Mouse (Mus musculus): ENCODE results near the gene Aasdh. TPM values are rescaled to one million over a fixed set of nuclear protein-coding genes. Genes with fewer than 3 reads are reported as not detected.
"Not testable (repeated sequence)": the region's sequence is repeated elsewhere in the genome, so short reads cannot be mapped to it uniquely, and the experiment has no call there.

Aasdh gene
- polyA plus RNA-seq, 1 experiment from 2014 or later = 18.2 TPM

- H3K9ac ChIP-seq (ENCODE audit: low read length) = no peak overlapping the region
- no peak overlapping the region for H3K27ac ChIP-seq (ENCODE audit: low read depth, low read length)
- H3K36me3 ChIP-seq (ENCODE audit: control insufficient read depth, insufficient read depth, low read length) = peaks cover 40% of the 10 kb centered on the region
- ATAC-seq (no peak), DNase-seq (ENCODE audit: low spot score) (no peak)
- no peaks in the 10 kb centered on the region for H3K27me3 ChIP-seq (replicated peaks; ENCODE audit: control insufficient read depth, insufficient read depth, low read length)
- H3K4me3 ChIP-seq (ENCODE audit: low read depth, low read length) = no peak overlapping the region
- peaks cover 3% of the 10 kb centered on the region; the same call in 1 of the 2 replicates for H3K9me3 ChIP-seq (replicated peaks; ENCODE audit: control insufficient read depth, low read length)
- H3K4me2 ChIP-seq (ENCODE audit: low read length) = no peak overlapping the region
- 73% methylated on average over 1 of the region's 1 CpGs for WGBS
- H3K4me1 ChIP-seq (ENCODE audit: control insufficient read depth, insufficient read depth, low read length) = no peaks in the 10 kb centered on the region
These were observed 19.0 kb upstream of the Aasdh start for GRCm38 (mm10) chr5:76924296-76924695.

- H3K4me2 ChIP-seq (ENCODE audit: low read length) = no peak overlapping the region
- H3K27me3 ChIP-seq (replicated peaks; ENCODE audit: control insufficient read depth, insufficient read depth, low read length) = no peaks in the 10 kb centered on the region
- WGBS = 85% methylated on average over 13 of the region's 13 CpGs
- H3K27ac ChIP-seq (ENCODE audit: low read depth, low read length) = no peak overlapping the region
- ATAC-seq = no peak
- DNase-seq (ENCODE audit: low spot score) = peak; percentile 41
- no peak overlapping the region for H3K9ac ChIP-seq (ENCODE audit: low read length)
- H3K4me1 ChIP-seq (ENCODE audit: control insufficient read depth, insufficient read depth, low read length) = no peaks in the 10 kb centered on the region
- H3K9me3 ChIP-seq (replicated peaks; ENCODE audit: control insufficient read depth, low read length) = peaks cover 3% of the 10 kb centered on the region; the same call in 1 of the 2 replicates
- peaks cover 46% of the 10 kb centered on the region for H3K36me3 ChIP-seq (ENCODE audit: control insufficient read depth, insufficient read depth, low read length)
- no peak overlapping the region for H3K4me3 ChIP-seq (ENCODE audit: low read depth, low read length)
These were observed 18.1 kb upstream of the Aasdh start for GRCm38 (mm10) chr5:76923428-76923827.

- Histone ChIP-seq H3K27me3 (replicated peaks; ENCODE audit: control insufficient read depth, insufficient read depth, low read length) (no peaks in the 10 kb centered on the region), H3K4me2 (ENCODE audit: low read length) (no peak overlapping the region), H3K36me3 (ENCODE audit: control insufficient read depth, insufficient read depth, low read length) (peaks cover 51% of the 10 kb centered on the region), H3K4me1 (ENCODE audit: control insufficient read depth, insufficient read depth, low read length) (no peaks in the 10 kb centered on the region), H3K27ac (ENCODE audit: low read depth, low read length) (no peak overlapping the region), H3K4me3 (ENCODE audit: low read depth, low read length) (no peak overlapping the region), H3K9ac (ENCODE audit: low read length) (no peak overlapping the region), H3K9me3 (replicated peaks; ENCODE audit: control insufficient read depth, low read length) (peaks cover 3% of the 10 kb centered on the region; the same call in 1 of the 2 replicates)
- ATAC-seq (no peak), DNase-seq (ENCODE audit: low spot score) (no peak)
- 95% methylated on average over 4 of the region's 4 CpGs for WGBS
These were observed 17.5 kb upstream of the Aasdh start for GRCm38 (mm10) chr5:76922833-76923232.

- H3K9ac ChIP-seq (ENCODE audit: low read length); H3K4me3 ChIP-seq (ENCODE audit: low read depth, low read length); H3K27ac ChIP-seq (ENCODE audit: low read depth, low read length); H3K4me1 ChIP-seq (ENCODE audit: control insufficient read depth, insufficient read depth, low read length); DNase-seq (ENCODE audit: low spot score); H3K4me2 ChIP-seq (ENCODE audit: low read length); H3K27me3 ChIP-seq (replicated peaks; ENCODE audit: control insufficient read depth, insufficient read depth, low read length); ATAC-seq; H3K9me3 ChIP-seq (replicated peaks; ENCODE audit: control insufficient read depth, low read length): not testable (repeated sequence)
- WGBS = 94% methylated on average over 5 of the region's 5 CpGs
- peaks cover 14% of the 10 kb centered on the region for H3K36me3 ChIP-seq (ENCODE audit: control insufficient read depth, insufficient read depth, low read length)
These were observed 7.2 kb upstream of the Aasdh start for GRCm38 (mm10) chr5:76912522-76912921.

- H3K4me2 ChIP-seq (ENCODE audit: low read length) = no peak overlapping the region
- WGBS = 79% methylated on average over 3 of the region's 3 CpGs
These were observed 5.5 kb upstream of the Aasdh start for GRCm38 (mm10) chr5:76910807-76911206.

GRCm38 (mm10) chr5:76906155-76906499 is 813 bp upstream of the Aasdh start:
- Histone ChIP-seq H3K4me3 (ENCODE audit: low read depth, low read length) (peak overlapping the region; percentile 68), H3K9ac (ENCODE audit: low read length) (peak overlapping the region; percentile 85), H3K4me2 (ENCODE audit: low read length) (peak overlapping the region; percentile 74)

More at GRCm38 (mm10) chr5:76910807-76911206, 5.5 kb upstream of the Aasdh start:
- Histone ChIP-seq H3K4me3 (ENCODE audit: low read depth, low read length) (no peak overlapping the region), H3K27ac (ENCODE audit: low read depth, low read length) (no peak overlapping the region), H3K36me3 (ENCODE audit: control insufficient read depth, insufficient read depth, low read length) (peaks cover 14% of the 10 kb centered on the region), H3K4me1 (ENCODE audit: control insufficient read depth, insufficient read depth, low read length) (peaks cover 3% of the 10 kb centered on the region; the same call in 1 of the 2 replicates), H3K27me3 (replicated peaks; ENCODE audit: control insufficient read depth, insufficient read depth, low read length) (no peaks in the 10 kb centered on the region), H3K9ac (ENCODE audit: low read length) (no peak overlapping the region), H3K9me3 (replicated peaks; ENCODE audit: control insufficient read depth, low read length) (no peaks in the 10 kb centered on the region)
- DNase-seq (ENCODE audit: low spot score) (no peak), ATAC-seq (no peak)

GRCm38 (mm10) chr5:76904713-76905404 is 455 bp downstream of the Aasdh start:
- DNase-seq (ENCODE audit: low spot score) (peak; percentile 11), ATAC-seq (peak; percentile 66; the same call in 1 of the 2 replicates)
- H3K4me1 ChIP-seq (ENCODE audit: control insufficient read depth, insufficient read depth, low read length) = peaks cover 6% of the 10 kb centered on the region; the same call in 1 of the 2 replicates
- H3K27ac ChIP-seq (ENCODE audit: low read depth, low read length) = peak overlapping the region; percentile 80
- H3K4me3 ChIP-seq (ENCODE audit: low read depth, low read length) = peak overlapping the region; percentile 68
- 1% methylated on average over 19 of the region's 19 CpGs for WGBS
- H3K9me3 ChIP-seq (replicated peaks; ENCODE audit: control insufficient read depth, low read length) = no peaks in the 10 kb centered on the region
- H3K36me3 ChIP-seq (ENCODE audit: control insufficient read depth, insufficient read depth, low read length) = no peaks in the 10 kb centered on the region
- peak overlapping the region; percentile 74 for H3K4me2 ChIP-seq (ENCODE audit: low read length)
- peak overlapping the region; percentile 85 for H3K9ac ChIP-seq (ENCODE audit: low read length)
- no peaks in the 10 kb centered on the region for H3K27me3 ChIP-seq (replicated peaks; ENCODE audit: control insufficient read depth, insufficient read depth, low read length)

More at GRCm38 (mm10) chr5:76906155-76906499, 813 bp upstream of the Aasdh start:
- Histone ChIP-seq H3K9me3 (replicated peaks; ENCODE audit: control insufficient read depth, low read length) (no peaks in the 10 kb centered on the region), H3K27ac (ENCODE audit: low read depth, low read length) (0 out of 2 replicates have a peak overlapping the region, but pooled peaks have one; percentile 80), H3K4me1 (ENCODE audit: control insufficient read depth, insufficient read depth, low read length) (peaks cover 6% of the 10 kb centered on the region; the same call in 1 of the 2 replicates), H3K36me3 (ENCODE audit: control insufficient read depth, insufficient read depth, low read length) (no peaks in the 10 kb centered on the region), H3K27me3 (replicated peaks; ENCODE audit: control insufficient read depth, insufficient read depth, low read length) (no peaks in the 10 kb centered on the region)
- DNase-seq (ENCODE audit: low spot score) = no peak
- no peak for ATAC-seq
- WGBS = 29% methylated on average over 3 of the region's 3 CpGs

GRCm38 (mm10) chr5:76902131-76902530 is 3.2 kb downstream of the Aasdh start:
- H3K4me2 ChIP-seq (ENCODE audit: low read length) = no peak overlapping the region
- DNase-seq (ENCODE audit: low spot score) (no peak), ATAC-seq (no peak)
- no peak overlapping the region for H3K27ac ChIP-seq (ENCODE audit: low read depth, low read length)
- H3K9me3 ChIP-seq (replicated peaks; ENCODE audit: control insufficient read depth, low read length) = no peaks in the 10 kb centered on the region
- no peaks in the 10 kb centered on the region for H3K36me3 ChIP-seq (ENCODE audit: control insufficient read depth, insufficient read depth, low read length)
- no peak overlapping the region for H3K9ac ChIP-seq (ENCODE audit: low read length)
- H3K4me1 ChIP-seq (ENCODE audit: control insufficient read depth, insufficient read depth, low read length) = peaks cover 6% of the 10 kb centered on the region; the same call in 1 of the 2 replicates
- 87% methylated on average over 4 of the region's 4 CpGs for WGBS
- no peak overlapping the region for H3K4me3 ChIP-seq (ENCODE audit: low read depth, low read length)
- no peaks in the 10 kb centered on the region for H3K27me3 ChIP-seq (replicated peaks; ENCODE audit: control insufficient read depth, insufficient read depth, low read length)

GRCm38 (mm10) chr5:76893084-76893483 is 12.2 kb downstream of the Aasdh start:
- ATAC-seq (no peak), DNase-seq (ENCODE audit: low spot score) (no peak)
- no peak overlapping the region for H3K9ac ChIP-seq (ENCODE audit: low read length)
- no peaks in the 10 kb centered on the region for H3K4me1 ChIP-seq (ENCODE audit: control insufficient read depth, insufficient read depth, low read length)
- H3K9me3 ChIP-seq (replicated peaks; ENCODE audit: control insufficient read depth, low read length) = no peaks in the 10 kb centered on the region
- H3K27ac ChIP-seq (ENCODE audit: low read depth, low read length) = no peak overlapping the region
- H3K4me2 ChIP-seq (ENCODE audit: low read length) = no peak overlapping the region
- peaks cover 57% of the 10 kb centered on the region for H3K36me3 ChIP-seq (ENCODE audit: control insufficient read depth, insufficient read depth, low read length)
- WGBS = 100% methylated on average over 2 of the region's 2 CpGs
- H3K27me3 ChIP-seq (replicated peaks; ENCODE audit: control insufficient read depth, insufficient read depth, low read length) = no peaks in the 10 kb centered on the region
- H3K4me3 ChIP-seq (ENCODE audit: low read depth, low read length) = no peak overlapping the region
